Comparison of ENCODE assay signal across 10 mouse cellular contexts in the genomic region with DNA sequence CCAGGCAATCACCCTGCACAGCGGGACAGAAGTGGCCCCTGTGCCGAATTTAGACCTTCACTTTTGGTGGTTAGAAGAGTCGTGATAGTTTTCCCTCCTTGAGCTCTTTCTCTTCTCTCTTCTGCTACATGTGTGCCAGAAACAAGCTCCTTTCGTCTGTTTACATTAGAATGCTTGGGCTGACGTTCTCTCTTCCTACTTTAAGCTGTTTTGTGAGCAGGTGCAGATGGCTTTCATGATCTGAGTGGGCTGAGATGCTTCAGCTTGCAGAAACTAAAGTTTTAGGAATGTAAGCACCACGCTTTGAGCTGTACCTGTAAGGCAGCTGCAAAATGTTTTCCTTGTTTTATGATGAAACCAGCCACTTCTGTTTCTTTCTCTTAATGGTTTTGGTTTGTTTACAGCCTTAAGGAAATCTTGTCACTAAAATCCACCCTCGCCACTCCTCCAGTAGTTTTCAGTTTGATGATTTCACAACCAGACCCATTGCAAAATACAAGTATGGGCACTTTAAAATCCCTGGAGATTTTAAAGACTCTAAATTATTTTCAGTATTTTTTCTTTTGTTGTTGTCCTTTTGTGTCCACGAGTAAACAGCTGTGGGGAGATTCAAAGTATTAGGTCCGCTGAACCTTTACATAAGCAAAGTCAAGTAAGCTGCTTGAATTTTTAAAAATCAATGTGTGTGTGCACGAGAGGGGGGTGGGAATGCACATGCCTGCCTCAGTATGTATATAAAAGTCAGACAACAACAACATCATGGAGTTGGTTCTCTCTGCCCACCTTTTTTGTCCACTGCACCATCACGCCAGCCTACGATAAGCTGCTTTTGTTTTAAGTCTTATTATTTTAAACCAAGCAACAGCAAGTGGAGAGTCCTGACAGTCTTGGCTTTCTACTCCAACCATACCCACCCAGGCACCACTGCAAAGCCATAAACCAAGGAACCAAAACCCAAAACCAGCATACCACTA. TPM values are rescaled to one million over a fixed set of nuclear protein-coding genes. Genes with fewer than 3 reads are reported as not detected.
DNase-seq lines count a peak whose midpoint lies in the region; ATAC-seq and TF ChIP-seq lines count a peak whose summit lies in the region.
"Had no signal": no experiment of that assay in that cellular context is flagged by ENCODE, and none has a peak within 500 bp of the region (broad histone marks: within the 10 kb centered on the region; RNA-seq: fewer than 3 reads in every experiment).

No protein-coding gene starts in this region.

- peak in 1 of 2 experiments; percentile 24 for DNase-seq in layer of hippocampus, adult 2 months (ENCODE audit: low spot score in 2 of 2)
- no peak for DNase-seq in layer of hippocampus, adult 9-10 months (ENCODE audit: low spot score)
- no peak for DNase-seq in Patski (ENCODE audit: low read depth, low spot score)
- peak; percentile 47 for DNase-seq in lung, postnatal 25 days (ENCODE audit: low spot score)
- DNase-seq in kidney, adult 8-10 months = no peak
- no peak for DNase-seq in kidney, postnatal 36 days
- DNase-seq: liver, embryonic 13.5 days had no signal

- H3K27me3 ChIP-seq in Patski = no peaks in the 10 kb centered on the region
- H3K27me3 ChIP-seq: liver, embryonic 13.5 days had no signal

- POLR2A ChIA-PET in Patski (lab: Charles Lee) = interaction anchor here (0.5 to 1.2 kb wide), 4 partner anchors 23 to 187 kb away, joined by 3 to 4 read pairs (median 3); partner anchors contain the start of gene Maml2

- peak overlapping the region; percentile 52 for H3K27ac ChIP-seq in layer of hippocampus, adult 2 months
- H3K27ac ChIP-seq: liver, embryonic 13.5 days had no signal

- ATAC-seq in Patski = peak; percentile 36
- peak; percentile 71; the same call in 1 of the 2 replicates for ATAC-seq in common myeloid progenitor, adult 5-6 weeks (replicated peaks; ENCODE audit: low read depth, poor library complexity, severe bottlenecking)
- ATAC-seq in inflammation-experienced regulatory T-cells, adult 6 months = no peak

- in situ Hi-C loops in Patski (cut with MboI; ENCODE audit: low pct_unique_long_range_greater_than_20kb) = no loop called here

- CTCF ChIA-PET in Patski (lab: Charles Lee) = interaction anchor here (1.2 to 2.0 kb wide), 5 partner anchors 10 to 41 kb away, joined by 3 to 8 read pairs (median 4); no protein-coding TSS in a partner anchor

- no peak overlapping the region for H3K4me3 ChIP-seq in layer of hippocampus, adult 2 months
- H3K4me3 ChIP-seq: liver, embryonic 13.5 days had no signal

- no peak for TF ChIP-seq CTCF in layer of hippocampus, adult 2 months (conservative IDR thresholded peaks at IDR 0.05)
- TF ChIP-seq CTCF in Patski (IDR thresholded peaks at IDR 0.05) = no peak

RNA-seq across cellular contexts. Expression of gene Gm17571, which starts 38.0 kb away (rescaled TPM):
- not detected for total RNA-seq in layer of hippocampus, adult 2 months (2021)
- polyA plus RNA-seq in Patski (2021) = not detected
- total RNA-seq in common myeloid progenitor, adult 5-6 weeks (2017) = not detected in 2 replicates
- polyA plus RNA-seq in inflammation-experienced regulatory T-cells, adult 6 months (2017; shearing (Covaris generic)) = not detected
- total RNA-seq: gastrocnemius, adult 8-10 months had no signal
- polyA plus RNA-seq: liver, embryonic 13.5 days had no signal
